Mouse (Mus musculus) sigmoid colon, adult 10 weeks (tissue): Measurements from ENCODE around the gene Naaladl2. TPM values are rescaled to one million over a fixed set of nuclear protein-coding genes. Genes with fewer than 3 reads are reported as not detected.

Experiments used
- polyA plus RNA-seq: library from polyadenylated mRNA; stranded (reverse); fragments of 350-450 nt; fragmentation: Illumina TruSeq; extraction: RNeasy Lipid Tissue Mini Kit (QIAGEN cat#74804); gene quantifications from one replicate; pipeline ENCODE4 v1.2.3, GENCODE M21; 2014; ENCODE audit warnings: low read depth, low replicate concordance

The Naaladl2 gene
- polyA plus RNA-seq: 13.6 TPM

GRCm38 (mm10) chr3:25143555-25144311 lies at the start of gene Naaladl2:
Gene Naaladl2, minus strand, starts transcription at chr3:25144261.

